Mouse (Mus musculus): ENCODE measurements around the gene Lama2. TPM values are rescaled to one million over a fixed set of nuclear protein-coding genes. Genes with fewer than 3 reads are reported as not detected.
A peak's percentile ranks its signal among the peaks of the same experiment; 100 is the strongest.

The Lama2 gene
- polyA plus RNA-seq (2016; fragmentation: Nextera tagmentation; extraction: Ambion mirVana), result 6.5 and 7.6 TPM in 2 replicates

DNA sequence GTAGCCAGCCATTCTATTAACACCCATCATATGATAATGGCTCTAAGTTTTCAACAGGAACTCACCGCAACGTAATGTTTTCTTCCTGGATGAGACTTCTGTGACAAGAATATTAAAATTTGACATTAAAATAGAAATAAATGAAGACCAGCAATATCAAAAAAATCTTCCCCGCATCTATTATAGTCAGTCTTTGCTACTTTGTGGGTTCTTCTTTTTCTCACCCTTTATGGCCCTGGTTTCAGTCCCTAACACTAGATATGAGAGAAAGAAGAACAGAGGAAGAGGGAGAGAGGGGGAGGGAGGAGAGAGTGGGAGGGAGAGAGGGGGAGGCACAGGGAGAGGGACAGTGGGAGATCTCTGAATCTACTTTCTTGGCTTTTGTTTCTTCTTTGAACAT lies at the start of gene Lama2:
Gene Lama2 (minus strand): TSS at position 101 of the 400 bp plus-strand sequence.
- Histone ChIP-seq H3K4me1 (peaks cover 14% of the 10 kb centered on the region), H3K9me3 (no peaks in the 10 kb centered on the region), H3K27ac (no peak within 1 kb of the TSS), H3K4me3 (no peak within 1 kb of the TSS), H3K27me3 (ENCODE audit: insufficient read depth, poor library complexity, severe bottlenecking) (no peaks in the 10 kb centered on the region), H3K36me3 (no peaks in the 10 kb centered on the region)
- 93% methylated on average over 3 of the region's 3 CpGs for WGBS
- no peak for DNase-seq (ENCODE audit: low spot score)

DNA sequence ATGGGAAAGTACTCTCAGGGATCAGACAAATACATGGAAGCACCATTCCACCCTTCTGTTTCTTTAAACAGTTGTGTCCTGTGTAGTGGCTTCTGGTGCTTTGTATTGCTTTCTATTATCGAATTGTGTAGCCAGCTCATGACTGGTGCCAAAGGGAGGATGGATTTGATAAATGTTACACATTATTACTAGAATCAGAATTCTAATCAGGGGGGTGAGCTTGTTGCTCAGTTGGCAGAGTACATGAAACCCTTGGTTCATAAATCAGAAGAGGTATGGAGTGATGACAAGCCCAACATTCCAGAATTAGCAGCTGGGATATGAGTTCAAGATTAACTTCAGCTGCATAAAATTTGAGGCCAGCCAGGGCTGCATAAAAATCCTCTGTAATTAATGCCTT lies 44.8 kb upstream of the Lama2 start:
- 79% methylated on average over 1 of the region's 1 CpGs for WGBS
- Histone ChIP-seq H3K4me3 (no peak overlapping the region), H3K36me3 (no peaks in the 10 kb centered on the region), H3K4me1 (no peaks in the 10 kb centered on the region), H3K27ac (no peak overlapping the region), H3K27me3 (ENCODE audit: insufficient read depth, poor library complexity, severe bottlenecking) (no peaks in the 10 kb centered on the region), H3K9me3 (no peaks in the 10 kb centered on the region)
- DNase-seq (ENCODE audit: low spot score), result no peak

DNA sequence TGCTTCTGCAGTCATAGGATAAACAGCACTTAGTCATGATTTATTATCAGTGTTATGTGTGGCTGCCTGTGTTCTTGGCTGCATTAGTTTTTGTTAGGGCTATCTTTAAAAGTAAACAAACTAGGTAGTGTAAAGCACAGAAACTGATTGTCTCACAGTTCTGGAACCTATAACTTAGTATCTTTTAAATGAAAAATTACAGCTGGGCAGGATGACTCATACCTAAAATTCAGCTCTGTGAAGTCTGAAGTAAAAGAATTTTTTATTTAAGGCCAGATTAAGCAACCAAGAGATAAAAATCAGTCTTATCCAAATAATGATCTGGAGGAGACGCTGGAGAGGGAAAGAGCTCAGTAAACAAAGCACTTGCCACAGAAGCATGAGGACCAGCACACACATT lies 43.8 kb upstream of the Lama2 start:
- 52% methylated on average over 1 of the region's 1 CpGs for WGBS
- Histone ChIP-seq H3K27me3 (ENCODE audit: insufficient read depth, poor library complexity, severe bottlenecking) (no peaks in the 10 kb centered on the region), H3K4me1 (no peaks in the 10 kb centered on the region), H3K9me3 (no peaks in the 10 kb centered on the region), H3K27ac (no peak overlapping the region), H3K4me3 (no peak overlapping the region), H3K36me3 (no peaks in the 10 kb centered on the region)
- no peak for DNase-seq (ENCODE audit: low spot score)

DNA sequence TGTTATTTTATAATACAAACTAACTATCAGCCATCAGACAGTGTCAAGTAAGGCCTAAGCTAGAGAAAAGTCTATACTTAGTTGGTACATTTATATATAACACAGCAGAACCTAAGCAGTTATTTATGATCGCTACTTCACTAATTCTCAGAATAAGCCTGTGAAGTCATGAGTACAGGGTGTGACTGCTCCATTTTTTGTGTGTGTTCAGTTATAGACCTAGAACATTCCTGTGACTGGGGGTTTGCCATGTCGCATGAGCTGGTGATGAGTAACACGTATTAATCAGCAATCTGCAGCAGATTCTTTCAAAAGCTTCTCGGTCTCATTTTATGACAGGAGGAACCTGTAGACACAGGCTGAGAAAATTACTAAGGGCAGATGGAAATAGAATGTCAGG lies 34.6 kb upstream of the Lama2 start:
- H3K9me3 ChIP-seq, result no peaks in the 10 kb centered on the region
- H3K4me1 ChIP-seq, result 0 out of 2 replicates have a peak, but pooled peaks cover 4% of the 10 kb centered on the region
- no peak overlapping the region for H3K27ac ChIP-seq
- H3K27me3 ChIP-seq (ENCODE audit: insufficient read depth, poor library complexity, severe bottlenecking), result no peaks in the 10 kb centered on the region
- no peak for DNase-seq (ENCODE audit: low spot score)
- 85% methylated on average over 4 of the region's 4 CpGs for WGBS
- no peaks in the 10 kb centered on the region for H3K36me3 ChIP-seq
- no peak overlapping the region for H3K4me3 ChIP-seq

DNA sequence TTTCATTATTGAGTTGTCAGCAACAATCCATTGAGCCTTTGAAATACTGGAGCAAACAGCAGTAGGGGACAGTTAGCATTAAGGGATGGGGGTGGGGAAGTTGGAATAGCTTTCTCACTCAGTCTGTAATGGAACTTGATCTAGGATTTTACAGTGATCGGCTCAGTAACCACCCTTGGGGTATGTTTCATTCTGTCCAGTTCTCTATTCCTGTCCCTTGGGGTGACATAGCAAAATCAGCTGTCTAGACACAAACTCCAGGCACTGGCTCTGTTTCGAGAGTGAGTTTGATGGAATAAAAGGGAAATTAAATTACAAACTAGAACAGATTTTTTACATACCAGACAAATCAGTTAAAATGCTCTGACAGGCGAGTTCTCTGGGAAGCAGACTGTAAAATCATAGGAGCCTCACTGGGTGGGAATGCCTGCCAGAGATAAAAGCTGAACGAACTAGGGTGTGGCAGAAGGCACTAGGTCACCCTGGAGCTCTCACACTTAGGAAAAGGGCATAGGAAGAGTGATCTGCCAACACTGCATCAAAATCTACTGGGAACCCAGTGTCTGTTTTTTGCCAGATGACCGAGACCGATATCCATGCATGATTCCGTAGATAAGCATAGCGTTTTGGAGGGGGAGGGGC lies 33.3 kb upstream of the Lama2 start:
- H3K4me3 ChIP-seq, result no peak overlapping the region
- no peaks in the 10 kb centered on the region for H3K27me3 ChIP-seq (ENCODE audit: insufficient read depth, poor library complexity, severe bottlenecking)
- no peaks in the 10 kb centered on the region for H3K36me3 ChIP-seq
- no peak for DNase-seq (ENCODE audit: low spot score)
- WGBS, result 52% methylated on average over 8 of the region's 8 CpGs
- H3K4me1 ChIP-seq, result 0 out of 2 replicates have a peak, but pooled peaks cover 4% of the 10 kb centered on the region
- no peak overlapping the region for H3K27ac ChIP-seq
- H3K9me3 ChIP-seq, result no peaks in the 10 kb centered on the region

DNA sequence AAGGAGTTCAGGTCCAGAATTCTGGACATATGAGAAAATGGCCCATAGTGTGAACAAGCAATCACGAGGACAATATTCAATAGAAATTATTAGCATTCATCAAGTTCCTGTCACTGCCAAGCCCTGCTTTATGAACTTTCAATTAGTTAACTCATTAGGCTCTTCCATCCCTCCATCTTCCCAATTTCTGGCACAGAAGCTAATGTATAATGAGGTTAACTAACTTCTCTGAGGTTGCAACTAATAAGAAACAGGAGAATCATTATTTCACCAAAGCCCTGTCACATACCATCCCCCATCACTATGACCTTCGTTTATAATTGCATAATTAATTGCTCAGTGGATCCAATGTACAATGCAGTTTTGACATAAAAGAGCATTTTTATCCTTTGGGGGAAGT lies 16.2 kb upstream of the Lama2 start:
- DNase-seq (ENCODE audit: low spot score), result no peak
- Histone ChIP-seq H3K27ac (no peak overlapping the region), H3K36me3 (no peaks in the 10 kb centered on the region), H3K27me3 (ENCODE audit: insufficient read depth, poor library complexity, severe bottlenecking) (no peaks in the 10 kb centered on the region), H3K9me3 (no peaks in the 10 kb centered on the region), H3K4me3 (no peak overlapping the region), H3K4me1 (no peaks in the 10 kb centered on the region)
- WGBS, result 70% methylated on average over 2 of the region's 2 CpGs

DNA sequence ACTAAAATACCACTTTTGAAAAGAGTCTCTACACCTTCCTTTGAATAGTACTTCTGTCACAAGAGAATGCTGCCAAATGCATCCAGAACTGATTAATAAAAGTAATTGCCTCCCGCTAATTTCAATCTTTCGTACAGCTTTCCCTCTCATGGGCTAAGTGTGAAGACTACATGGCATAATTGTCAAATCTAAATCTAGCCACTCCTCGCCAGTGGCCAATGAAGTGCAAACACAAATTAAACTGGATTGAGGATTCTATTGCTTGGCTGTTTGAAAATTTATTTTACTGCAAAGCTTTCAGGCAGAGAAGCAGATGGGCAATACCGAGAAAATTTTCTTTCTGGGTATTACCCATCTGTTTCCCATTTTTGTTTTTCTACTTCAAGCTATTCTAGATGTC lies 11.4 kb upstream of the Lama2 start:
- Histone ChIP-seq H3K27me3 (ENCODE audit: insufficient read depth, poor library complexity, severe bottlenecking) (no peaks in the 10 kb centered on the region), H3K9me3 (no peaks in the 10 kb centered on the region), H3K36me3 (no peaks in the 10 kb centered on the region), H3K4me1 (no peaks in the 10 kb centered on the region), H3K4me3 (no peak overlapping the region), H3K27ac (no peak overlapping the region)
- 89% methylated on average over 4 of the region's 4 CpGs for WGBS
- DNase-seq (ENCODE audit: low spot score), result no peak

DNA sequence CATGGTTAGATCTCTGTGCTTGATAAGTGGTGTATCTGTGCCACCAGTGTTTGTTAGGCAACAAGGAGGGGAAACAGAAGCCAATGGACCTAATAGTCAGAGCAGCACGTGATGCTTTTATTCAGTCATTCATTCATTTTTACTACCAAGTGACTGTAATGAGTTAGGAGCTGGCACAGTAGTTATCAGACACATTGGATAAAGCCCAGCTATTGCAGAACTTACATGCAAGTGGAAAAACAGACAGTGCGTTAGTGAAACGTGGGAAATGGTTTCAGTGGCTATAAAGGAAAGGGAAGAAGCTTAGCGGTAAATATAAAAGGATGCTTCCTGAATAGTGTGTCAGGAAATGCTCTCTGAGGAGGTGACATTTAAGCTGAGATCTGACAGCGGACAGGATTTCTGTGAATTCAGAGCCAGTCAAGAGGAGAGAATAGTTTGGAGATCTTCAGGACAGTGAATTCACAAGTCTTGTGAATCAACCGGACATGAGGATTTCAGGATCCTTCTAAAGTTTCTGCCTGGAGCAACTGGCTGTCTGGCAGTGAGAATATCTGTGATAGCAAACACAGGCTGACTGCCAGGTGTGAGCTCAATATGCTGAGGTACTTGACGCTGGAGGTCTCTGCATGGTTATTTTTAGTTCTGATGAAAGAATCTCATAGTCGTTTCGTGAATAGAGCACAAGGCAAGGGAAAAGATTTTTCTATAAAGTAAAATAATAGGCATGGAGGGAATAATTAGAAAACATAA lies 2.3 kb upstream of the Lama2 start:
- H3K9me3 ChIP-seq, result no peaks in the 10 kb centered on the region
- H3K4me3 ChIP-seq, result no peak overlapping the region
- peaks cover 9% of the 10 kb centered on the region; the same call in 1 of the 2 replicates for H3K4me1 ChIP-seq
- no peaks in the 10 kb centered on the region for H3K27me3 ChIP-seq (ENCODE audit: insufficient read depth, poor library complexity, severe bottlenecking)
- WGBS, result 58% methylated on average over 9 of the region's 9 CpGs
- no peak overlapping the region for H3K27ac ChIP-seq
- H3K36me3 ChIP-seq, result no peaks in the 10 kb centered on the region
- no peak for DNase-seq (ENCODE audit: low spot score)

DNA sequence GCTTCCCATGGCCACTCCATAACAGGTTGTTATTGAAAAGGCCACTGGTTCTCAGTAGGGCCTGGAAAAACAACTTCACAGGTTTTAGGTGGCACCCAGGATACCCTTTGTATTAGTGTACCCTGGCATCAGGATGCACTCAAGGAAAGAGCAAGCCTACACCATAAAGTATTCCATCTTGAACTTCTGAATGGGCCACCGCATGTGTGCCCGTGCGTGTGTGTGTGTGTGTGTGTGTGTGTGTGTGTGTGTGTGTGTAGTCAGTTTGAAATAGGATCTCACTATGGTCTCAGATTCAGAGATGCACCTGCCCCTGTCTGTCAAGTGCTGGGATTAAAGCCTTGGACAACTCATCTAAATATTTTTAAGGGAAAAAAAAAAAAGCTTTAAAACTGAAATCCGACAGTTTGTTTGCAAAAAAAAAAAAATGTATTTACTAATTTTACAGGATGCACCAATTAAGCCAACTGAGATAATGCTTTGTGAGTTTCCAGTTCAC lies 2.0 kb downstream of the Lama2 start:
- Histone ChIP-seq H3K4me3 (no peak overlapping the region), H3K9me3 (no peaks in the 10 kb centered on the region), H3K36me3 (no peaks in the 10 kb centered on the region), H3K27ac (no peak overlapping the region), H3K27me3 (ENCODE audit: insufficient read depth, poor library complexity, severe bottlenecking) (no peaks in the 10 kb centered on the region), H3K4me1 (peaks cover 11% of the 10 kb centered on the region)
- no peak for DNase-seq (ENCODE audit: low spot score)
- WGBS, result 93% methylated on average over 4 of the region's 4 CpGs

DNA sequence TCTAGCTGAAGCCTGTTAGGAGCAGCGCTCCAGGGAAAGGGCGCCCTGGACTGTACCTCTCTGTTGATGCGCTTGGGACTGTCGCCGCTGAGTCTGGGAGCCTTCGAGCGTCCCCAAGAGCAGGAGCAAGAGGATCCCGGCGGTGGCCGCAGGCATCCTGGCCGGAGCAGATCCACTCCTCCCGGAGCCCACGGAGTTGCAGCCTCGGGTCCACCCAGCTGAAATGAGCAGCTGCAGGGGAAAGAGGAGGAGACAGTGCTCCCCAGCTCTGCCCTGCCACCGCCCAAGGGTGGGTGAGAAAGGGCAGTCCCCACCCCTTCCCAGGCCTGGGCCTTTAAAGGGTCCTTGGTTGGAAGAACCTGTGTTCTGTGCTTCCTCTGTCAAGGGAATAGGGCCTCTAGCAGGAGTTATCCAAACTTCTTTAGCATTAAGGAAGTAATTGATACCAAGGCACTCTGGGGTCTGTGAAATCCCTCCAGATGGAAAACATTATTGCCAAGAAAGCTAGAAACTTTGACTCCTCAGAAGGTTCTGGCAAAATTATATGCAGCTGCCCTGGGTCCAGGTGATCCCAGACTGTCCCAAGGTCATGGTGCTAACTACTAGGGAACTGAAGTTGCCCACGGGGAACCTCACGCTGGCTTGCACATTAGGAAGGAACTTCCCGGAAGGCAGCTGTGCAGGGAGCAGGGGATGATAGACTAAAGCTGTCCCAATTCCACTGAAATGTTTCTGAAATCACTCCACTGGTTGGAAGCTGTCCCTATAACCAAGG lies 2.7 kb downstream of the Lama2 start:
- DNase-seq (ENCODE audit: low spot score), result peak; percentile 75
- WGBS, result 9% methylated on average over 18 of the region's 18 CpGs

DNA sequence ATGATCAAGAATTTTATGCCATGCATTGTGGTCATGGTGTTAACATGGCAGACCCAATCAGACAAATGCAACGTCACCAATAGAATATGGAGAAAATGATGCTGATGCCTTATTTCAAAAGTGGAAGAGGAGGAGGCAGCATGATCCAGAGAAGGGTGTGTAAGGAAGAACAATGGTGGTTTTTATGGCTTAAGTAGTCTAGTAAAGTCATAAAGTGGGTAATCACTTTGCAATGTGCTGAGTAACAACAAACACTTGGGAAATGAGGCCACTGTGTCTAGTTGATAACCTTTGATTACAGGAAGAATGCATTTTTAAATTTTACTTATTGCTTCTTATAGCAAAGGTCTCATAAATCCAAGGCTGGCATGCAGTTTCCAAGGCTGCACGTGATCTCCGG lies 23.9 kb downstream of the Lama2 start:
- DNase-seq (ENCODE audit: low spot score), result no peak
- H3K9me3 ChIP-seq, result no peaks in the 10 kb centered on the region
- no peak overlapping the region for H3K4me3 ChIP-seq
- no peak overlapping the region for H3K27ac ChIP-seq
- no peaks in the 10 kb centered on the region for H3K4me1 ChIP-seq
- H3K27me3 ChIP-seq (ENCODE audit: insufficient read depth, poor library complexity, severe bottlenecking), result no peaks in the 10 kb centered on the region
- no peaks in the 10 kb centered on the region for H3K36me3 ChIP-seq
- WGBS, result 86% methylated on average over 3 of the region's 3 CpGs

More for the DNA sequence above, 2.7 kb downstream of the Lama2 start:
- Histone ChIP-seq H3K4me3 (peak overlapping the region; percentile 58), H3K36me3 (no peaks in the 10 kb centered on the region), H3K27ac (peak overlapping the region; percentile 82), H3K4me1 (peaks cover 8% of the 10 kb centered on the region), H3K9me3 (no peaks in the 10 kb centered on the region), H3K27me3 (ENCODE audit: insufficient read depth, poor library complexity, severe bottlenecking) (no peaks in the 10 kb centered on the region)

DNA sequence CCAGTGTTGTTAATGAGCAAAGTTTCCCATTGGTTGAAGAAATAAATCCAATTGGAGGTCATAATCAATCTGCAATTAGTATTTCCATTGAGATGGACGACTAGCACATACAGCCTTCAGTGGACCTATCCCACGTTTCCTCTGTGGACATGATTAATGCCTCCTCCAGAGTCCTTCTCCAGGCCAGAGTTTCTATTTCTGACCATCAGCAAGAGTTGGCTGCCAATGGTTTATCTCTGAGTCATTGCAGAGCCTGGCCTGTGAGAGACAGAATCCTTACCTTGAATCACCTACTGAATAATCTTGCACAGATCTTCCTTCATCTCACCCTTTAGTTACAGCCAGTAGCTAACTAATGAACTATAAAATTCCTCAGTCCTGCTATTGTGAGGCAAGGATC lies 86.3 kb downstream of the Lama2 start:
- WGBS, result 56% methylated on average over 2 of the region's 2 CpGs
- no peaks in the 10 kb centered on the region for H3K4me1 ChIP-seq
- DNase-seq (ENCODE audit: low spot score), result no peak
- H3K9me3 ChIP-seq, result no peaks in the 10 kb centered on the region
- no peak overlapping the region for H3K4me3 ChIP-seq
- no peak overlapping the region for H3K27ac ChIP-seq
- no peaks in the 10 kb centered on the region for H3K27me3 ChIP-seq (ENCODE audit: insufficient read depth, poor library complexity, severe bottlenecking)
- H3K36me3 ChIP-seq, result no peaks in the 10 kb centered on the region

All from heart, embryonic 10.5 days (tissue).